Mouse (Mus musculus): ENCODE measurements around the gene Arid1a.

Arid1a gene

DNA sequence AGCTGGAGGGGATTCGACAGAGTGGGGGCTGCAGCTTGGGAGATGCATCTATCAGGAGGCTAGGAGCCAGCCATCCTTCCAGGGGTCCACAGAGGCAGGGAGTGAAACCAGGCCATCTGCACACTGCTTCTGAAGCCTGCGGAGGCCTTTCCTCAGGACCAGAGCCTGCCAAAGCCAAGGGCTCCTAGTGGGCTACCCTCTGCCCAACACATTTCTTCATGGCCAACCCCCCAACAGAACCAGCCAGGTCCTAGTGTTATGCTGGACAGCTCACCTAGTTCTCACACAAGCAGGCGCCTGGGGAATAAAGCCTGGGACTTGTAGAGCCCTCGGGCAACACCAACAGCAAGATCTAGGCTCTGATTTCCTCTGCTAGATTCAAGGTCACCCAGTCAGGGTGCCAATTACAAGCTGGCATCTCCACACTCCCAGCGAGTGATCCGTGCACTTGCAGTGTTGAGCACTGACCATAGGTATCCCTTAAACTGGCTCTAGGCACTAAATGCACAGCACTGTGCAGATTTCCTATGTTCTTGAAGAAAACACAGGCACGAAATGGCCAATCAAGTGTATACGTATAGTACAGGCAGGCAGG is 126.1 kb downstream of the Arid1a start:
- CTCF ChIA-PET: no interaction called here

DNA sequence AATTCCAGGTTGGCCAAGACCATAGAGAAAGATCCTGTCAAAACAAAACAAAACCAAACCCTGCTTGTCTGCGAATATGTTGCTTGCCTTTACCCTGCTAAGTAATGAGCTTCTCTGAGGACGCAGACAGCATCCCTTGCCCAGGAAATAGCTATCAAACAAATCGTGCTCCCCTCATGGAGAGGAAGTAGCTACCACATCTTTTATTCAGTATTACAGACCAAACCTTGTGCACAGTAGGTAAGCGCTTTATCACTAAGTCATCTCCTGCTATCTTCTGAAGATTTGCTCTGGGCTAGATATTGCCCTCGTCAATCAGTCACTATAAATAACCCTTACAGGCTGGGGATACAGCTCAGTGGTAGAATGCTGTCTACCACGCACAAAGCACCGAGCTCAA is 127.4 kb downstream of the Arid1a start:
- CTCF ChIA-PET: interaction anchor here (0.6 to 1.3 kb wide), 2 partner anchors 16 to 233 kb away, joined by 4 read pairs; no protein-coding TSS in a partner anchor

Data from spleen, embryonic (tissue).